Mouse (Mus musculus) liver, embryonic 13.5 days (tissue): Measurements from ENCODE around the gene Zmiz1. TPM values are rescaled to one million over a fixed set of nuclear protein-coding genes. Genes with fewer than 3 reads are reported as not detected.

Experiments used
- ATAC-seq: fragments of 200-750 bp; cut with Nextera tagmentation; 2 replicates; pipeline ENCODE4 v1.8.0; 2017; ENCODE audit warnings: low read depth, mild to moderate bottlenecking, moderate number of reproducible peaks, moderate library complexity
- DNase-seq: peaks from one replicate; pipeline ENCODE4 v3.0.0; 2022
- H3K27ac ChIP-seq: fragments of 300-500 bp; sonication (generic); 2 replicates; pipeline ENCODE4 v1.5.1; 2015; ENCODE audit warnings: moderate library complexity, mild to moderate bottlenecking, inconsistent platforms
- H3K27me3 ChIP-seq: fragments of 300-500 bp; sonication (generic); 2 replicates; pipeline ENCODE4 v1.6.1; 2015; ENCODE audit warnings: mild to moderate bottlenecking, inconsistent platforms
- H3K36me3 ChIP-seq: fragments of 300-500 bp; sonication (generic); 2 replicates; pipeline ENCODE4 v1.6.1; 2015; ENCODE audit warnings: mild to moderate bottlenecking, inconsistent platforms
- H3K4me1 ChIP-seq: fragments of 300-500 bp; sonication (generic); replicated peaks from 2 replicates; pipeline ENCODE4 v1.6.1; 2015; ENCODE audit warnings: inconsistent platforms
- H3K4me2 ChIP-seq: fragments of 300-500 bp; sonication (generic); 2 replicates; pipeline ENCODE4 v1.6.1; 2015; ENCODE audit warnings: inconsistent platforms, mild to moderate bottlenecking, moderate library complexity
- H3K4me3 ChIP-seq: fragments of 300-500 bp; sonication (generic); replicated peaks from 2 replicates; pipeline ENCODE4 v1.5.1; 2015; ENCODE audit warnings: mild to moderate bottlenecking, inconsistent platforms
- H3K9ac ChIP-seq: fragments of 300-500 bp; sonication (generic); 2 replicates; pipeline ENCODE4 v1.6.1; 2015; ENCODE audit warnings: mild to moderate bottlenecking, inconsistent platforms
- H3K9me3 ChIP-seq: fragments of 300-500 bp; sonication (generic); replicated peaks from 2 replicates; pipeline ENCODE4 v1.6.1; 2016; ENCODE audit warnings: inconsistent platforms
- WGBS: fragments of 180-500 bp; shearing (Covaris S2); methylation state at CpG from one replicate; pipeline ENCODE4 v1.1.7; 2015; ENCODE audit not compliant: insufficient replicate concordance; 5-methylcytosine and 5-hydroxymethylcytosine counted together
- polyA plus RNA-seq: library from polyadenylated mRNA; unstranded; fragments of >200 nt; fragmentation: Nextera tagmentation; extraction: Ambion mirVana; gene quantifications from 2 replicates; pipeline ENCODE4 v1.2.1, GENCODE M21; 2015

Zmiz1 gene
- polyA plus RNA-seq, 1 experiment from 2014 or later: 4.5 TPM

GRCm38 (mm10) chr14:25611159-25611697 lies 152.2 kb downstream of the Zmiz1 start:
- DNase-seq: no peak
- peaks cover 80% of the 10 kb centered on the region for H3K4me1 ChIP-seq
- no peaks in the 10 kb centered on the region for H3K9me3 ChIP-seq
- H3K9ac ChIP-seq: no peak overlapping the region
- 77% methylated on average over 9 of the region's 9 CpGs for WGBS
- H3K36me3 ChIP-seq: no peaks in the 10 kb centered on the region
- H3K4me3 ChIP-seq: no peak overlapping the region
- H3K27me3 ChIP-seq: peaks cover 31% of the 10 kb centered on the region
- H3K27ac ChIP-seq: no peak overlapping the region
- no peak for ATAC-seq
- no peak overlapping the region for H3K4me2 ChIP-seq

- H3K36me3 ChIP-seq: no peaks in the 10 kb centered on the region
- H3K4me1 ChIP-seq: peaks cover 71% of the 10 kb centered on the region
- no peak overlapping the region for H3K4me2 ChIP-seq
- 53% methylated on average over 10 of the region's 10 CpGs for WGBS
- DNase-seq: no peak
- no peak overlapping the region for H3K9ac ChIP-seq
- H3K9me3 ChIP-seq: no peaks in the 10 kb centered on the region
- ATAC-seq: no peak
- no peak overlapping the region for H3K27ac ChIP-seq
- H3K27me3 ChIP-seq: peaks cover 23% of the 10 kb centered on the region
- H3K4me3 ChIP-seq: no peak overlapping the region
Observed at GRCm38 (mm10) chr14:25611815-25612698, 153.1 kb downstream of the Zmiz1 start.

GRCm38 (mm10) chr14:25613942-25614575 lies 155.1 kb downstream of the Zmiz1 start:
- Histone ChIP-seq H3K27me3 (peaks cover 3% of the 10 kb centered on the region), H3K36me3 (no peaks in the 10 kb centered on the region), H3K4me1 (peaks cover 53% of the 10 kb centered on the region), H3K4me3 (no peak overlapping the region), H3K9ac (no peak overlapping the region), H3K4me2 (no peak overlapping the region), H3K9me3 (no peaks in the 10 kb centered on the region), H3K27ac (no peak overlapping the region)
- DNase-seq: no peak
- no peak for ATAC-seq
- WGBS: 69% methylated on average over 8 of the region's 8 CpGs

GRCm38 (mm10) chr14:25614684-25615083 lies 155.7 kb downstream of the Zmiz1 start:
- H3K4me1 ChIP-seq: peaks cover 50% of the 10 kb centered on the region
- H3K36me3 ChIP-seq: no peaks in the 10 kb centered on the region
- H3K9ac ChIP-seq: no peak overlapping the region
- ATAC-seq: no peak
- no peak overlapping the region for H3K4me2 ChIP-seq
- 27% methylated on average over 5 of the region's 5 CpGs for WGBS
- peak overlapping the region; percentile 11; the same call in 1 of the 2 replicates for H3K27ac ChIP-seq
- DNase-seq: no peak
- H3K9me3 ChIP-seq: no peaks in the 10 kb centered on the region
- H3K4me3 ChIP-seq: no peak overlapping the region
- no peaks in the 10 kb centered on the region for H3K27me3 ChIP-seq

- Histone ChIP-seq H3K4me1 (peaks cover 42% of the 10 kb centered on the region), H3K9ac (no peak overlapping the region), H3K4me2 (no peak overlapping the region), H3K4me3 (no peak overlapping the region), H3K27ac (no peak overlapping the region), H3K9me3 (no peaks in the 10 kb centered on the region), H3K36me3 (no peaks in the 10 kb centered on the region), H3K27me3 (no peaks in the 10 kb centered on the region)
- DNase-seq (no peak), ATAC-seq (no peak)
- WGBS: 69% methylated on average over 8 of the region's 8 CpGs
Observed at GRCm38 (mm10) chr14:25615602-25616001, 156.6 kb downstream of the Zmiz1 start.

GRCm38 (mm10) chr14:25616009-25616723 lies 157.2 kb downstream of the Zmiz1 start:
- H3K27ac ChIP-seq: no peak overlapping the region

GRCm38 (mm10) chr14:25617264-25617663 lies 158.3 kb downstream of the Zmiz1 start:
- Histone ChIP-seq H3K4me1 (peaks cover 25% of the 10 kb centered on the region), H3K27ac (no peak overlapping the region), H3K36me3 (no peaks in the 10 kb centered on the region), H3K27me3 (no peaks in the 10 kb centered on the region), H3K4me3 (no peak overlapping the region), H3K9ac (no peak overlapping the region), H3K4me2 (no peak overlapping the region), H3K9me3 (no peaks in the 10 kb centered on the region)
- DNase-seq (no peak), ATAC-seq (no peak)
- WGBS: 57% methylated on average over 4 of the region's 4 CpGs

More at GRCm38 (mm10) chr14:25616009-25616723, 157.2 kb downstream of the Zmiz1 start:
- H3K36me3 ChIP-seq: no peaks in the 10 kb centered on the region
- no peaks in the 10 kb centered on the region for H3K27me3 ChIP-seq
- H3K4me2 ChIP-seq: no peak overlapping the region
- peaks cover 36% of the 10 kb centered on the region for H3K4me1 ChIP-seq
- ATAC-seq: no peak
- no peaks in the 10 kb centered on the region for H3K9me3 ChIP-seq
- H3K4me3 ChIP-seq: no peak overlapping the region
- WGBS: 72% methylated on average over 15 of the region's 15 CpGs
- DNase-seq: no peak
- no peak overlapping the region for H3K9ac ChIP-seq

GRCm38 (mm10) chr14:25619066-25619762 lies 160.2 kb downstream of the Zmiz1 start:
- no peak overlapping the region for H3K27ac ChIP-seq
- no peak overlapping the region for H3K9ac ChIP-seq
- H3K4me2 ChIP-seq: no peak overlapping the region
- ATAC-seq (no peak), DNase-seq (no peak)
- no peaks in the 10 kb centered on the region for H3K27me3 ChIP-seq
- WGBS: 71% methylated on average over 4 of the region's 4 CpGs
- H3K9me3 ChIP-seq: no peaks in the 10 kb centered on the region
- peaks cover 3% of the 10 kb centered on the region for H3K36me3 ChIP-seq
- H3K4me3 ChIP-seq: no peak overlapping the region
- H3K4me1 ChIP-seq: peaks cover 21% of the 10 kb centered on the region; the same call in 1 of the 2 replicates

GRCm38 (mm10) chr14:25620766-25621165 lies 161.8 kb downstream of the Zmiz1 start:
- H3K27me3 ChIP-seq: no peaks in the 10 kb centered on the region
- no peak overlapping the region for H3K4me3 ChIP-seq
- ATAC-seq (no peak), DNase-seq (no peak)
- H3K36me3 ChIP-seq: peaks cover 5% of the 10 kb centered on the region
- H3K4me2 ChIP-seq: no peak overlapping the region
- no peaks in the 10 kb centered on the region for H3K9me3 ChIP-seq
- H3K9ac ChIP-seq: no peak overlapping the region
- 0 out of 2 replicates have a peak, but pooled peaks cover 7% of the 10 kb centered on the region for H3K4me1 ChIP-seq
- WGBS: 72% methylated on average over 4 of the region's 4 CpGs
- H3K27ac ChIP-seq: no peak overlapping the region

GRCm38 (mm10) chr14:25623698-25624097 lies 164.7 kb downstream of the Zmiz1 start:
- WGBS: 75% methylated on average over 7 of the region's 7 CpGs
- ATAC-seq (no peak), DNase-seq (no peak)
- peaks cover 5% of the 10 kb centered on the region for H3K36me3 ChIP-seq
- H3K27ac ChIP-seq: no peak overlapping the region
- peaks cover 10% of the 10 kb centered on the region; the same call in 1 of the 2 replicates for H3K4me1 ChIP-seq
- no peaks in the 10 kb centered on the region for H3K27me3 ChIP-seq
- H3K4me2 ChIP-seq: no peak overlapping the region
- H3K4me3 ChIP-seq: no peak overlapping the region
- no peak overlapping the region for H3K9ac ChIP-seq
- no peaks in the 10 kb centered on the region for H3K9me3 ChIP-seq
